Mouse (Mus musculus) hindbrain, embryonic 13.5 days (tissue): Measurements from ENCODE around the gene Mrpl22. TPM values are rescaled to one million over a fixed set of nuclear protein-coding genes. Genes with fewer than 3 reads are reported as not detected.
"Not testable (repeated sequence)": the region's sequence is repeated elsewhere in the genome, so short reads cannot be mapped to it uniquely, and the experiment has no call there.

ENCODE experiments used
- ATAC-seq: fragments of 200-750 bp; cut with Nextera tagmentation; 2 replicates; pipeline ENCODE4 v1.8.0; 2017; ENCODE audit warnings: moderate TSS enrichment; ENCODE audit not compliant: low FRiP score
- H3K27ac ChIP-seq: fragments of 300-500 bp; sonication (generic); 2 replicates; pipeline ENCODE4 v1.5.1; 2015; ENCODE audit warnings: inconsistent platforms, mild to moderate bottlenecking, moderate library complexity
- H3K27me3 ChIP-seq: fragments of 300-500 bp; sonication (generic); 2 replicates; pipeline ENCODE4 v1.6.1; 2015; ENCODE audit warnings: mild to moderate bottlenecking, inconsistent platforms
- H3K36me3 ChIP-seq: fragments of 300-500 bp; sonication (generic); 2 replicates; pipeline ENCODE4 v1.6.1; 2015; ENCODE audit warnings: mild to moderate bottlenecking, inconsistent platforms
- H3K4me1 ChIP-seq: fragments of 300-500 bp; sonication (generic); replicated peaks from 2 replicates; pipeline ENCODE4 v1.6.1; 2015; ENCODE audit warnings: inconsistent platforms
- H3K4me2 ChIP-seq: fragments of 300-500 bp; sonication (generic); 2 replicates; pipeline ENCODE4 v1.6.1; 2015; ENCODE audit warnings: inconsistent platforms, mild to moderate bottlenecking, moderate library complexity
- H3K4me3 ChIP-seq: fragments of 300-500 bp; sonication (generic); 2 replicates; pipeline ENCODE4 v1.5.1; 2015; ENCODE audit warnings: mild to moderate bottlenecking, inconsistent platforms
- H3K9ac ChIP-seq: fragments of 300-500 bp; sonication (generic); 2 replicates; pipeline ENCODE4 v1.6.1; 2015; ENCODE audit warnings: mild to moderate bottlenecking, inconsistent platforms
- H3K9me3 ChIP-seq: fragments of 300-500 bp; sonication (generic); 2 replicates; pipeline ENCODE4 v1.6.1; 2016; ENCODE audit warnings: inconsistent platforms
- WGBS: fragments of 180-500 bp; shearing (Covaris S2); methylation state at CpG from one replicate; pipeline ENCODE4 v1.1.7; 2015; 5-methylcytosine and 5-hydroxymethylcytosine counted together
- polyA plus RNA-seq: library from polyadenylated mRNA; unstranded; fragments of >200 nt; fragmentation: Nextera tagmentation; extraction: Ambion mirVana; gene quantifications from 2 replicates; pipeline ENCODE4 v1.2.1, GENCODE M21; 2015

Gene Mrpl22
- polyA plus RNA-seq, 1 experiment from 2014 or later: 108 TPM

DNA sequence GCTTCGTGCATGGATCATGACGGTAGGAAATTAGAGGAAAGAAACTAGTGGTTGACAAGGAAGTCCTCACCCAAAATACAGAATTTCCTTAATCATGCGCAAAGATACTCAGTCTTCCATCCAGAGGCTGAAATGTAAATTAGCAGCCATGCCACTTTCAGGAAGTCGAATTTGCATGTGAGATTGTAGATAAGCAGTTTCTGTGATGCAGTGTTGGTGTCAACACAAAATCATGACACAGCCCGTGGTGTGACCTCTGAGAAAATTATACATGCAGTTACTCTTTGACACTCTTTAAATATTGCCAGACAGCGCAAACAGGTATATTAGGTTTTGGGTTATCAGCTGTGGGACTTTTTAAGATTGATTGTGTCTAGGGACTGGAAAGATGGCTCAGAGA lies 18.2 kb downstream of the Mrpl22 start:
- Histone ChIP-seq H3K4me2 (no peak overlapping the region), H3K27ac (no peak overlapping the region), H3K9me3 (no peaks in the 10 kb centered on the region), H3K9ac (no peak overlapping the region), H3K27me3 (no peaks in the 10 kb centered on the region), H3K4me1 (no peaks in the 10 kb centered on the region), H3K36me3 (no peaks in the 10 kb centered on the region), H3K4me3 (no peak overlapping the region)
- ATAC-seq: no peak
- 94% methylated on average over 6 of the region's 6 CpGs for WGBS

DNA sequence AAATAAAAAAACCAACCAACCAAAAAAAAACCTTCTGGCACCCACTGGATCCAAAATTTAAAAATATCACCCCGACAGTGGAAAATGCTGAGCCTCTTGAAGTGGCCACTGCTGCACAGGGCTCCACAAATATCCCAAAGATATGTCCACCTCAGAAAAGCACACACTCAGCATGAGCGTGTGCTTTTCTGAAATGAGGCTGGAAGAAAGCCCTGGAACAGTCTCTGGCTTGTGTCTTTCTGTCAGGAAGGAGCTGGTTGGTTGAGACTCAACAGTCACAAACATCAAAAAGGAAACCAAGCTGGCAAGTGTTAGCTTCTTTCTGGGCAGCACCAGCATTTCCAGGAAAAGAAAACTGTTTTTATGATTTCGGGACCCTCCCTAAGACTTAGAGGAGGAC lies 21.9 kb downstream of the Mrpl22 start:
- Histone ChIP-seq H3K4me3 (no peak overlapping the region), H3K9me3 (no peaks in the 10 kb centered on the region), H3K36me3 (no peaks in the 10 kb centered on the region), H3K9ac (no peak overlapping the region), H3K27me3 (no peaks in the 10 kb centered on the region), H3K27ac (no peak overlapping the region), H3K4me2 (no peak overlapping the region), H3K4me1 (no peaks in the 10 kb centered on the region)
- ATAC-seq: no peak
- WGBS: 85% methylated on average over 3 of the region's 3 CpGs

- H3K27ac ChIP-seq: no peak overlapping the region
- H3K9ac ChIP-seq: no peak overlapping the region
- WGBS: 52% methylated on average over 4 of the region's 4 CpGs
These were observed 22.5 kb downstream of the Mrpl22 start for GRCm38 (mm10) chr11:58193860-58194520.

DNA sequence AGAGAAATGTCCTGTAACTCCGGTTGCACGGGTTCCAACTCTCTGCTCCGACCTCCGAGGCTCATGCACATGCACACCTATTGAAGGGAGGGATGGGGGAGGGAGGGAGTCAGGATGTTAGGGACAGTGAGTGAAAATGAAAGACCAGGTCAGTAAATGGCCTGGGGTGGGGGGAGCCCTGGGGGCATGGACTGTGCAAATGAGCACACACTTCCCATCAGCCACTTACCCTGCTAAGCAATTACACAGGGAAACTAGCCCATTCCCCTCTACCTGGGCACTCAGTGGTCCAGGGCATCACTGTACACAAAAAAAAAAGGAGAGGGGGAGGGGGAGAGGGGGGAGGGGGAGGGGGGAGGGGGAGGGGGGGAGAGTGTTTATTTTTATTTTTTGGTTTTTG lies 27.2 kb downstream of the Mrpl22 start:
- no peak for ATAC-seq
- Histone ChIP-seq H3K27me3 (no peaks in the 10 kb centered on the region), H3K36me3 (no peaks in the 10 kb centered on the region), H3K27ac (no peak overlapping the region), H3K4me1 (peaks cover 4% of the 10 kb centered on the region; the same call in 1 of the 2 replicates), H3K4me2 (peak overlapping the region; percentile 58), H3K4me3 (no peak overlapping the region), H3K9ac (no peak overlapping the region), H3K9me3 (no peaks in the 10 kb centered on the region)
- WGBS: 89% methylated on average over 4 of the region's 4 CpGs

More at GRCm38 (mm10) chr11:58193860-58194520, 22.5 kb downstream of the Mrpl22 start:
- Histone ChIP-seq H3K4me3 (no peak overlapping the region), H3K4me1 (0 out of 2 replicates have a peak, but pooled peaks cover under 1% of the 10 kb centered on the region), H3K9me3 (no peaks in the 10 kb centered on the region), H3K36me3 (no peaks in the 10 kb centered on the region), H3K27me3 (no peaks in the 10 kb centered on the region), H3K4me2 (no peak overlapping the region)
- ATAC-seq: no peak

DNA sequence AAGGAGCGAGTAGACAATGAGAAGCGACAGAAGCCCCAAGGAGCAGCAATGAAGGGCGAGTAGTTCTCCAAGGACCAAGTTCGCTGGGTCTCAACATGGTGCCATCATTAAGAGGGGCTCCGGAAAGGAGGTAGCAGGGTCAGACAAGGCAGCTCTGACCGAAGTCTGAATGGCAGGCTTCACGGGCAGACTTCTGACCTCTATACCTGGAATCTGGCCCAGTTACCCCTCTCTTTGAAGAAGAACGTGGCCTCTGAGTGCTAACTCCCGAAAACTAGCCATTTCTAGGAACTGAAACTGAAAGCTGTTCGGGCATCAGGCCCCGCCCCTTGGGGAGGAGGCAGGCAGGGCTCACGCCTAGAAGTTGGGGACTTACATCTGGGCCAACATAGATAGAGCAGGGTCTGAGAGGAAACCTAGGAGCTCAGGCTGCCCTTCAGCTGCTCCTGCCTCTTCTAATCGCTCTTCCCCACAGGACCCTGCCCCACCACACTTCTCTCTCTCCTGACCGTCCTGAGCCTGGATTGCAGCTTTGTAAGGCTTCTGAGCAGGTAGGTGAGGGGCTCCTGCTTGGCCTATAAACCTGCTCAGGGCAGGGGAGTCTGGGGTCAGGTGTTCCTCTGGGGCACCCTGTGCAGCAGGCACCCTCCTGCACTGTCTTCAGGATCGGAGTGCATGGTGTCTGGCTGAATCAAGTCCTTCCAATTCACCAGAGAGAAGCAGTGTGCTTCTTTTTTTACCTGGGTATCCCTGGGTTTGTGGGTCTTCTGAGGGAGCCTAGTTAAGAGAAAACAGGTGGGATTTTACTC lies 28.0 kb downstream of the Mrpl22 start, which contains the start of the genes Igtp and Irgm2:
TSS of gene Igtp (plus strand) at position 328 of the 809 bp plus-strand sequence.
TSS of gene Irgm2 (plus strand) at position 390 of the 809 bp plus-strand sequence.
- Histone ChIP-seq H3K9ac (peak within 1 kb of the TSS; percentile 46; the same call in 1 of the 2 replicates), H3K4me3 (peak within 1 kb of the TSS; percentile 42), H3K4me2 (peak within 1 kb of the TSS; percentile 58)
- ATAC-seq, H3K9me3 ChIP-seq, H3K4me1 ChIP-seq, H3K27ac ChIP-seq, H3K27me3 ChIP-seq, H3K36me3 ChIP-seq: not testable (repeated sequence)
- WGBS: 6% methylated on average over 14 of the region's 15 CpGs

- H3K9me3 ChIP-seq: no peaks in the 10 kb centered on the region
- no peak overlapping the region for H3K4me3 ChIP-seq
- no peak for ATAC-seq
- peaks cover 4% of the 10 kb centered on the region; the same call in 1 of the 2 replicates for H3K4me1 ChIP-seq
- WGBS: 93% methylated on average over 4 of the region's 4 CpGs
- no peaks in the 10 kb centered on the region for H3K36me3 ChIP-seq
- no peak overlapping the region for H3K27ac ChIP-seq
- no peak overlapping the region for H3K4me2 ChIP-seq
- no peak overlapping the region for H3K9ac ChIP-seq
- H3K27me3 ChIP-seq: no peaks in the 10 kb centered on the region
These were observed 28.8 kb downstream of the Mrpl22 start for GRCm38 (mm10) chr11:58200226-58200625.

DNA sequence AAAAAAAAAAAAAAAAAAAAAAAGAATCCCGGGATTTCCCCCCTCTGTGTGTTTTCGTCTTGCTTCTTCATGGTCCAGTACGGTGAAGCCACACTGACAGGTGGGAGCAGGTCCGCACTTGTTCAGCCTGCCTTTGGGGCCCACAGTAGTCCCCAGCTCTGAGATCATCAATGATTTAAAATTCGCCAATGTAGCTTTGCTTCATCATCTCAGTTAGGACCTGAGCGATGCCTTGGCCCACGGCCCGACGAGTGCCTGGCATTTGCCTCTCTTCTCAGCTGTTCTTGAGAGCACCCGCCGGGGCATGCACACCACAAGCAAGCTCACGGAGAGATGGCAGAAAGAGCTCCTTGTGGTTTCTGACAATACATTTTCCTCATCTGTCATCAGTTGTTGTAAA lies 29.6 kb downstream of the Mrpl22 start:
- 90% methylated on average over 12 of the region's 12 CpGs for WGBS
- H3K4me3 ChIP-seq: no peak overlapping the region
- H3K9me3 ChIP-seq: no peaks in the 10 kb centered on the region
- no peaks in the 10 kb centered on the region for H3K27me3 ChIP-seq
- peaks cover 4% of the 10 kb centered on the region; the same call in 1 of the 2 replicates for H3K4me1 ChIP-seq
- no peak for ATAC-seq
- H3K9ac ChIP-seq: no peak overlapping the region
- H3K36me3 ChIP-seq: no peaks in the 10 kb centered on the region
- H3K27ac ChIP-seq: no peak overlapping the region
- no peak overlapping the region for H3K4me2 ChIP-seq

- H3K4me3 ChIP-seq: no peak overlapping the region
- H3K9ac ChIP-seq: no peak overlapping the region
- WGBS: 100% methylated on average over 1 of the region's 1 CpGs
- no peak overlapping the region for H3K4me2 ChIP-seq
- H3K27me3 ChIP-seq: no peaks in the 10 kb centered on the region
- ATAC-seq: no peak
- 0 out of 2 replicates have a peak, but pooled peaks cover 8% of the 10 kb centered on the region for H3K4me1 ChIP-seq
- H3K9me3 ChIP-seq: no peaks in the 10 kb centered on the region
- no peaks in the 10 kb centered on the region for H3K36me3 ChIP-seq
- H3K27ac ChIP-seq: no peak overlapping the region
These were observed 38.9 kb downstream of the Mrpl22 start for GRCm38 (mm10) chr11:58210321-58210886.

- H3K9me3 ChIP-seq: no peaks in the 10 kb centered on the region
- H3K36me3 ChIP-seq: no peaks in the 10 kb centered on the region
- no peak overlapping the region for H3K4me2 ChIP-seq
- ATAC-seq: no peak
- no peak overlapping the region for H3K4me3 ChIP-seq
- H3K27ac ChIP-seq: no peak overlapping the region
- H3K9ac ChIP-seq: no peak overlapping the region
- WGBS: 32% methylated on average over 9 of the region's 9 CpGs
- 0 out of 2 replicates have a peak, but pooled peaks cover 8% of the 10 kb centered on the region for H3K4me1 ChIP-seq
- no peaks in the 10 kb centered on the region for H3K27me3 ChIP-seq
These were observed 39.7 kb downstream of the Mrpl22 start for GRCm38 (mm10) chr11:58211062-58211681.

GRCm38 (mm10) chr11:58211682-58212067 lies 40.2 kb downstream of the Mrpl22 start:
- Histone ChIP-seq H3K9ac (no peak overlapping the region), H3K4me1 (0 out of 2 replicates have a peak, but pooled peaks cover 8% of the 10 kb centered on the region), H3K4me2 (no peak overlapping the region), H3K4me3 (no peak overlapping the region), H3K27ac (no peak overlapping the region), H3K36me3 (no peaks in the 10 kb centered on the region), H3K27me3 (no peaks in the 10 kb centered on the region), H3K9me3 (no peaks in the 10 kb centered on the region)
- 20% methylated on average over 2 of the region's 2 CpGs for WGBS
- no peak for ATAC-seq

- Histone ChIP-seq H3K9ac (no peak overlapping the region), H3K4me3 (no peak overlapping the region), H3K9me3 (no peaks in the 10 kb centered on the region), H3K27me3 (no peaks in the 10 kb centered on the region), H3K4me2 (no peak overlapping the region), H3K36me3 (no peaks in the 10 kb centered on the region), H3K4me1 (0 out of 2 replicates have a peak, but pooled peaks cover 8% of the 10 kb centered on the region), H3K27ac (no peak overlapping the region)
- no peak for ATAC-seq
- 85% methylated on average over 7 of the region's 7 CpGs for WGBS
These were observed 42.3 kb downstream of the Mrpl22 start for GRCm38 (mm10) chr11:58213673-58214342.
